Mouse (Mus musculus) T-helper 2 cell (primary cell): ENCODE results near the gene Fam166a.

Source experiments
- in situ Hi-C: fragments of 300-600 bp; cut with MboI, MseI; formaldehyde crosslinking; loops from one replicate; pipeline ENCODE4 v1.15.1; 2025; ENCODE audit warnings: high pct_unique_total_duplicates

The Fam166a gene

DNA sequence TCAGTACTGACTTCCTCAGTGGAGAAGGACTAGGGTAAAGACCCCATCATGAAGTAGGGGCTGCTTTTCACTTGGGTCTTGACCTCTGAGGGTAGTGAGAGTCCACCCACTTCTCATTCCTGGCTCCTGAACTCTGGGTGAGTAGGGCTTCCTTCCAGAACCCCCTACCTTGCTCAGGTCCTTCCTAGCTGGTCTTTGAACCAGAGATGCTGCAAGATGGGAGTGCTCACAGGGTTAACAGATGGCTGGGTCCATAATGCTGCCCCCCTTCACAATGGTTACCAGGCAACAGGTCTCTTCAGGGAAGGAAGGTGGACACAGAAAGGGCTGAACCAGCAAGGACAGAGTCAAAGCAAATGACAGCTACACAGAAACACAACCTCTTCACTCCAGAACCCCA lies at the start of gene Fam166a:
Gene Fam166a, plus strand, starts transcription at position 301 of the 400 bp plus-strand sequence.
- in situ Hi-C loops: no loop called here

DNA sequence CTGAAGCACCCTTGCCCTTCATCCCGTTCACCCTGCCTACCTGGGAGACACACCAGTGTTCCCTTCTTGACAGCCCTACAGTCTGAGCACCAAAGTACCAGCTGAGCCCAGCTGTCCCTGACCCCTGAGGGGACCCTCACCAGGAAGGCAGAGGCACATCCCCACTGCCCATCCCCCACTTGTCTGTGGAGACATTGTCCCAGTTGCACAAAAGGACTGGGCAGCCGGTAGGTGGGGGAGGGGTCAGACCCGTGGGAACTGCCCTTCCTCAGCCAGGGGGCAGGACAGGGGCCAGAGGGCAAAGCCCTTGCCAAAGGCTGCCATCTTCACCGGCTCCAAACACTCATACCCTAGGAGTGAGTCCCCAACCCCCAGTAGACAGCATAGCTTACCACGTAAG lies 48.8 kb upstream of the Fam166a start:
- in situ Hi-C loops: no loop called here

DNA sequence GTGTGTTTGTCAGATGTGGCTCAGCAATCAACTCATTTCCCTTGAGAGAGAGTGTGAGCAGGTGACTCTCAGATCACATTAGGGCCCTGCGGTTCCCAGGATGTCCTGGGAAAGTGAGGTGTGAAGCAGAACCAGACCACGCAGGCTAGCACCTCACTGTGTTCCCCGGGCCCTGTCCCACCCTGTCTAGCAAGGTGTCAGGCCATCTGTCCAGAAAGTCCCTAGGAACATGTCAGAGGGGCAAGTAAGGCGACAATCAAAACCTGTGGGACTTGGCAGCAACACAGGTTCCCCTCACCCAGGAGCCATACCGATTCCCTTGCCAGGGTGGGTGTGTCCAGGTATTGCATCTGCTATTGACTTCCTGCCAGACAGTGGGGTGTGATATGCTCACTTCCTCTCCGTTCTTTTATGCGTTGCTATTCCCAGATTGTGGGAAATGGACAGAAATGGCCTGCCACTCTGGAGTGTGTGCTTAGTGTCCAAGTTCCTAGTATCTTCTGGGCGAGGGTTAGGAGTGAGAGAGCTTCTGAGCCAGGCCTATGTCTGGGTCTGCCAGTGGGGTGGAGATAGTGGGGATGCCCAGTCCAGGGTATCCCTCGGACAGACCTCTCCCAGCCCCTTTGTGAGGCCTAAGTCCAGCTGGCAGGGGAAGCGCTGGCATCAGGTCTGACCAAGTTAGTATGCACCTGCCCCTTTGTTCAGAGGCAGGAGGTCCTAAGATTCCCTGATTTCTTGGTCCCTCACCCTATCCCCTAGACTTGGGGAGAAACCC lies 48.0 kb upstream of the Fam166a start:
- in situ Hi-C loops: no loop called here

DNA sequence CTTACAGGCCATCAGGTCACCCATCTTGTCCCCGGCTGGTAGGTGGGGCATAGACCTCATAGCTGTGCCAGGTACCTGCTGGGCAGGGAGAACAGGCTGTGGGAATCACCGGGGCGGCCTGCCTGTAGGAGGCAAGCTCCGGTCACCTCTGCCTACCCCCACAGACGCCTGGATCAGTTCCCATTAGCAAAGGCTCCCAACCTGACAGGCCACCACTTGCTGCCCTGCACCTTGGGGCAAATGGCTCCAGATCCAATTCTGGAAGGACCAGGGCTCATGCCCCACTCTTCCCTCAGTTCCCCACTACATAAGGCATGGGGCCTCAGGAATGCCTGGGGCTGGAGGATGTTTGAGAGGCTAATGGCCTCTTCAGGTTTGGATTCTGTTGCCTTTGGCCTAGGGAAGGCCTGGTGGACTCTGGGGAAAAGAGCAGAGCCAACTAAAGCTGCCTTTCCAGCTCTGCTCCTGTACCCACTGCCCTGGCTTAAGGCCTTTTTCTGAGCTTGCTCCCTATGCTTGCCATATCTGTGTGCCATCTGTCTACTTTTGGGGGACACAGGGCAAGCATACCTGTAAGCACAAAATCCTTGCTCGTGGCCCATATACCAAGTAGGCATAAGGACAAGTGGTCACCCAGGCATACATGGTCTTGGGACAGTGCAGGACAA lies 47.3 kb upstream of the Fam166a start:
- in situ Hi-C loops: no loop called here

DNA sequence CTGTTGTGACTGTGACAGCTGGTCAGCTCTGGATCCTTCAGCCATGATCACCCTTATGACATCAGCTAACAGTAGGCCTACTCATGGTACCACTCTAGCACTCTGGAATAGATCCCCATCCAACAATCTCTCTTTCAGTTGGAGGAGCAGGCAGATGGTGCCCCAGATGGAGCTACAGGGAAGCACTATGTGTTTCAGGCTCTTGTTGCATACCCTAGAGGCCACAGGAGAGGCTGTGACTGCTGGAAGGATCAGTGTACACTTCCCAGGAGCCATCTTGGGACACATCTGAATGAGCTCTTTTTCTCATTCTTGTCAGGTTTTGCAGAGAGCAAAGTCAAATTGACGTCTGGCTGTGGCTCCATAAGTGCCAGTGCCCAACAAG lies 46.8 kb upstream of the Fam166a start:
- in situ Hi-C loops: no loop called here

DNA sequence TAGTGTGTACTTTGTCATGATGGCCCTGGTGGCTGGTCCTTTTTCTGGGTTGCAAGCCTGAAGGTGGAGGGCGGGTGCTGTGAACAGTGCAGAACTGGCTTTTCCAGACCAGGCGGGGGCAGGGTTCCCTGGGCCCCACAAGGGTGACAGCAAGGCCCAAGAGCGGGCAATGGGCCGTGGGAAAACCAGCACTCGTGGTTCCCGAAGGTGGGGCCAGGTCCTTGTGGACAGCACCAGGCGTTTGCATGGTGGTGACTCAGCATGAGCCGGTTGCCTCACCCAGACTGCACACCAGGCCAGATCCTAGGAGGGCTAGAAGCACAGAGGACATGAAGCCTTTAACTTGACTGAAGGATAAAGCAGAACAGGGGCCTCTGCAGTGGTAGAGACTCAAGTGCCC lies 45.9 kb upstream of the Fam166a start:
- in situ Hi-C loops: no loop called here

DNA sequence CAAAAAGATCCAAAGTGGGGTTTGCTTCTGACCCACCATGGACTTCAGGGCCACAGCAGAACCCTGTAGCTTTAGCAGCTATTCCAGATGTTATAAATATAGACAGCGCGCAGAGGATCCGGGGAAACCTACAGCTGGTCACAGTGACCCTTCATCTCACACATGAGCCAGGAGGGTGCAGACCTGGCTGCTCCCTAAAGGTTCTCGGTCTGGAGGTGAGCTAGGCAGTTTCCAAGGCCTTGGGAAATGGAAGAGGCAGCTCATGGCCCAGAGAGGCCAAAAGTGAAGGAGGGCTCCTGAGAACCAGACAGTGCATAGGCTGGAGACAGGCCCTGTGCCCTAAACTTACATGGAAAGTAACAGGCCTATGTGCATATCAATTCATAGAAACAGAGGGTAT lies 44.7 kb upstream of the Fam166a start:
- in situ Hi-C loops: no loop called here

DNA sequence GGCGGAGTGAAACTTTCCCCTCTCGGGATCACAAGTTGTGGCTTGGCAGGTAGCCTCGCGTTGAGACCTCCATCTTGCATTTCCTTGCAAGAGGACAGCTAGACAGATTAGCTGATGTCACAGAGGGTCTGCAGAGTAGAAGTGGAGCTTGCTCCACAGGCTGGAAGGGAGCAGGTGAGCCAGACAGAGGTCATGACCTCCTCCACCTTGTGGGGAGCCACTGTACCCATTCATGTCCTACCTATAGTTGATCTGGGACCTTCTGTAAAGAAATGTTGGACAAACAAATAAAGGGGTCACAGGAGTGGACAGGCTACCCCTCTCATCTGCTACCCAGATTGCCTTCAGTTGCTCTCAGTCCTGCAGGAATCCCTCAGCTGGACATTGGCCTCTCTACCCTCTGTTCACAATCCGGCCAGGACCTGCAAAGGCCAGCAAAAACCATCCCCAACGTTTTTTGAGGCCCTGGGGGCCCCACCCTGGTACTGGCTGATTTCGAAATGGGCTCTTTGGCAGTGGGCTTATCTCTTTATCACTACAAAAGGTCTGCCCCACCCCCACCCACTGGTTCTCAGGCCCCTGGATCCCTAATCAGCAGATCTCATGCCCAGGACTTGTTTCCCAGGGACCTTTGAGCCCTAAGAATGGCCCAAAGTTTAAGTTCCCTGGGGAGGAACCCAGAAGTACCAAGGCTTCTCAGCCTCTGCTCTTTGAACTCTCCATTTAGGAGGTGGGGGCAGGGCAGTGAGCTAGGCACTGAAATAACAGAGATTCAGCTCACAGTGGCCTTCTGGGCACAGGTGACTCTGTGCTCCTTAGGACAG lies 43.5 kb upstream of the Fam166a start:
- in situ Hi-C loops: no loop called here

DNA sequence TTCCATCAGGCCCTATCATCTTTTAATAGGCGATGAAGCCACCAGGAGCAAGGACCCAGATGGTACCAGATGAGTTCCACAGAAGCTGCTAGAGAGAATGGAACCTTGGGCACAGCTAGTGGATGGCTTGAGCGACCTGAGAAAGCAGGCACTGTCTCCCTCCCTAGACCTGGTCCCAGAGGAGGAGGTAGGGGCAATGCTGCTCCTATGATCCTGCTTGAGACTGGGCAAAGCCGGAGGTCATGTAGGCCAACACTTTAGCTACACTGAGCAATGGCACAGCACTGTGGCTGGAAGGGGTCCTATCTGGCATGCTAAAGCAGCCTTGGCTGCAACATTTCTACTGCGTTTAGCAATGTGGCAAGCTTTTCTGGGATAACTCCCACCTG lies 42.9 kb upstream of the Fam166a start:
- in situ Hi-C loops: no loop called here

DNA sequence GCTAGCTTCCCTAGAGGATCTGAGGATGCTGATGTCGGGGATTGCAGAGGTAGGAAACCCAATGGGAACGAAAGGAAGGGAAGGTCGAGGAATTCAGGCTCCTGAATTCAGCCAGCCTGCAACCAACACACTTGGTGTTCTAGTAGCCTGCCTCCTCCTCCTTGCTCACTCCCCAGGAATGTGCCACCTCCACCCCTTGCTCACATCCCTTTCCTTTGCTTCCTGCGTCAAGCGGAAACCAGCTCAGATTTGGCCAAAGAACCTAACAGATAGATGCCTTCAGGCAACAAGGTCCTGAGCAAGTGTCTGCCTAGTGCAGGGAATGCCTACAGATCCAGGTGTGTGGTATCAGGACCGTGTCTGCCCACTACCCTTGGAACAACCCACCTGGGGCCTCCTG lies 42.0 kb upstream of the Fam166a start:
- in situ Hi-C loops: no loop called here

DNA sequence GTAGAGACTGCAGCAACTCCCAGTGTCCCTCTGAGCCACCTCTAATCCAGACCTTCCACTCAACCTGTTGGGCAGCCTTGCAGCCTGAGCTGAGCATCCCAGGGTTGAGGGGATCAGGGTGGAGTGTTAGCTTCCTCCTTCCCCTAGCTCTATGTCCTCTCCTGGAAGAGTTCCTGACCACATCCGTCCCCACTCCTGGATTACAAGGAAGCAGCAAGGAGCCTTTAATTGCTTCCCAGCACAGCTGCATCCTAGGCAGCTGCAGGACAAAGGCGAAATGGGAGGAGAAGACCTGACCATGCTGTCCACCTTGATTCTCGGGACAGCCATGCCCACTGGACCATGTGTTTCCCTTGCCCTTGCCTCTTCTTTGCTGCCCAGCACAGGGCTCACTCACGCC lies 41.5 kb upstream of the Fam166a start:
- in situ Hi-C loops: no loop called here

DNA sequence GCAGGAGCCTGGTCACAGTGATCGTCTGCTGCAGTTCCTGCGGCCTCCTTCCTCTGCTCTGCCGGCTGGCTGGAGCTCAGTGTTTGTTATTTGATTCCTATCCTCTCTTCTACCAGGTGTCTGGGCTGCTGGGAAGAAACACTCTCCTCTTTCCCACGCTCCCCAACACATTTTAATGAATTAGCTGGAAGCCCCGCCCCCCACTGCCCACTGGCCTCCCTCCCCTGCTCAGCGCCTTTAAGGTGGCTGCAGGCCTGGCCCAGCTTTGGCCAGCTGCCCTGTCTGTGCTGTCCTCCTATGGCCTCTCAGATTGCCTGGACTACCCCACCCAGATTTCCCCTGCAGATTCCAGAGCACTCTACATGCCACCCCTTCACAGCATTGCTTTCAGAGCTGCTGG lies 40.9 kb upstream of the Fam166a start:
- in situ Hi-C loops: no loop called here

DNA sequence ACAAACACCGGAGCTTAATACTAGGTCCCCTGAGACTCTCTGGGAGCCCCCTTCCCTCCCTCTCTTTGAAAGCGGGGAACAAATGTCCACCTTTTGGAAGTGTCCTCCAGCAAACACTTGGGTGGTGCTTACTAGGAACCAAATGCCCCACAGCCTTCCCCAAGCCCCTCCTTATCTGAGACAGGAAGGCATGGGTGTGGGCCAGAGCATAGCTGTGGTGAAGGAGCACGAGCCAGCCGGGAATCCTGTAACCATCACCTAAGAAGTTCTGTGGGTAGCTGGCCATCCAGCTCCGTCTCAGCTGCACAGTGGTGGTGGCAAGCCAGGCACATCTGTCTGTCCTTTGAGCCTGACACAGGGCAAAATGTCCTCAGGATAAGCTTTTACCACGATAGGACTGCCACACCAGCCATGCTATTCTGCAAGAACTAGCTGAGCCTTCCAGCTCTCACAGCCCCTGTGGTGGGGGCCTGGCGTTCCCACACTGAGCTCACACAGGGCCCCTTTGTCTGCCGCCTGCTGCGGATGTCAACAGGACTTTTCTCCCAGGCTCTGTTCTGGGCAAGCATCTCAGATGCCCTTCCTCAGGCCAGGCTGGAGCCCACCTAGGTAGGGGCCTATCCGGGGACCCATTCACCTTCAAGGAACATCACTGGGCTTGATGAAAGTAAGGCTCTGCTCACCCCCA lies 40.1 kb upstream of the Fam166a start:
- in situ Hi-C loops: no loop called here

DNA sequence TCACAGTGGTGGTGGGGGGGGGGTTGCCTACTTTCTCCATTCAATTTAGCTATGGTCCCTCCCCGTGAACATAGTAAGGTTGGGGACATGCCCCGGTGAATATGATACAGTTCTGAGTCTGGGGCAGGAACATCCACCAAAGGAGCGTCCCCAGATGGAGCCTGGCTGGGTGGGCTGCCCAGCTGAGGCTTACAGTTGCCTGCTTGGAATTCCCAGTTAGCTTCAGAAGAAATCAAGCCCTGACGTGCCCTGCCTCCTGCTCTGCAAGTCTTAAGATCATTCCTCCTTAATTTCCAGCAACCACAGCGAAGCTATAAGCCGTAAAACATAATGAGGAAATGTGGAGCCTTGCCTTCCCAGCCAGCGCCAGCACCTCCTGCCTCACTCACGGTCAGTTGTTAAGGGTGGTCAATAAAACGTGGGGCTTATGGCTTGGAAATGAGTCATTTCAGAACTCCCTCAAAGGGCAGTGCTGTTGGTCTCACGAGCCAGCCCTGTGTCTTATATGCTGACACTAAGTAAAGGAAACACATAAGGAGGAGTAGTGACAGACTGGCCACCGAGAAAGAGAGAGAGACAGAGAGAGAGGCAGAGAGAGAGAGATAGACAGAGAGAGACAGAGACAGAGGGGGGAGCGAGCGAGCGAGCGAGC lies 38.9 kb upstream of the Fam166a start:
- in situ Hi-C loops: no loop called here

DNA sequence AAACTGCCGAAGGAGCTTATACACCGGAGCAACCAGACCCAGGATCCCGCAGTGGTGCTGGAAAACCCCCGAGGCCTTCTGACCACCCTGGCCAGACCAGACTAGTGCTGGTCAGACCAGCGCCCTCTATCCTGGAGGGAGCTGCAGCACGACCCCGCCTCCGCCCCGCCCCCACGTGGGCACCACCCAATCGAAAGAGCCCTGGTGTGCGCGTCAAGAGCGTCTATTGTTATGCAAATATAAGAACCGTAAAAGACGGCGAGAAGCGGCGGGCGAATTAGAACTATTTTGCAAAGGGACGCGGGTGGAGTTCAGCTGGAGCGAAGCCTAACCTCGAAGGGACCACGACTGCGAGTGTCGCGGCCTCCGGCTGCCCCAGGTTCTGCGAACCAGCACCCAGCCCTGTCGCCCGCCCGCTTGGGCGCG lies 38.1 kb upstream of the Fam166a start, which contains the start of gene Nrarp:
Gene Nrarp, plus strand, starts transcription at position 281 of the 426 bp plus-strand sequence.
- in situ Hi-C loops: no loop called here

DNA sequence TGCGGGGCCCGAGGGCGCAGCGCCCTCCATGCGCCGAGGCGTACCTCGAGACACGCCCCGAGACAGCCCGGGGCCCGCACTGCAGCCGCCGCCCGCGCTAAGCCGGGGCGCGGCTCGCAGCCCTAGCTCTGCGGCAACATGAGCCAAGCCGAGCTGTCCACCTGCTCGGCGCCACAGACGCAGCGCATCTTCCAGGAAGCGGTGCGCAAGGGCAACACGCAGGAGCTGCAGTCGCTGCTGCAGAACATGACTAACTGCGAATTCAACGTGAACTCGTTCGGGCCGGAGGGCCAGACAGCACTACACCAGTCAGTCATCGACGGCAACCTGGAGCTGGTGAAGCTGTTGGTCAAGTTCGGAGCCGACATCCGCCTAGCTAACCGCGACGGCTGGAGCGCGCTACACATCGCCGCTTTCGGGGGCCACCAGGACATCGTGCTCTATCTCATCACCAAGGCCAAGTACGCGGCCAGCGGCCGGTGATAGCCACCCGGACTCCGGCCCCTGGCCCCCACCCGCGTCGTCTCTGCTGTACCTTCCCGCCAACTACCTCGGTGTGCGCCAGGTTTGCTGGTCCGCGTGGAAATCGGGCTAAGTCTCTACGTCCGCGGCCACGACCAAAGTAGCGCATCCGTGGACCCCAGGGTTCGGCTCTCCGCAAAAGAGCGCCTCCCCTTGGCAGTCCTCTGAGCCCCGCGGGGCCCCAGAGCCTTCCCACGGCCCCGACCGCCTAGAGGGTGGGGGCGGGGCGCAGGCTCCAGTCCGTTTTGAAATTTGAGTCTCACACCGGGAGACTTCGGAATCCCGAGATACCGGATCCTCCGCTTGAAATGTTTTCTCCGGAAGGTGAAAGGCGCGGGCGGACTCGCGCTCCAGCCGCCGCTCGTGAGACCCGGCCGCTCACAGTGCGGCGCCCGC lies 37.3 kb upstream of the Fam166a start:
- in situ Hi-C loops: no loop called here

DNA sequence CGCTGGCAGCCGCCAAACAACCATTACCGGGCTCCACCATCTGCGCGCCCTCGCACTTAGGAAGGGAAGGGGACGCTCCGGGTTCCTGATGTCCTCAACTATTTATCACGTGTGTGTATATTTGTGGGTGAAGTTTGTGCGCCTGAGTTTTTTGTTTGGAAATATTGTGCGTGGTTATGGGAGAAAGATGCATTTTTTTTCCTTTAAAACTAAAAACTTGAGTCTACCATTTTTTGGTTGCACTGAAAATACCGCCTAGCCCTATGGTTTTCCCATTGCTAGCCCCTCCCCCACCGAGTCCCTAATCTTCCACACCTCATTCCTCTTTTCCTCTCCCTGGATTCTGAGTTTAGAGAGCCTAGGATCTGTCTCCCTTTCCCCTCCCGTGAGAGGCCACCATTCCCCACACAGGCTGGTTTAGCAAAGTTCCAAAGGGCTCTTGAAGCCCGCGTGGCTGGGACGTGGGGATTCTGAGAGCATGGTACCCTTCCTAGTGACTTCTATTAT lies 36.6 kb upstream of the Fam166a start:
- in situ Hi-C loops: no loop called here

DNA sequence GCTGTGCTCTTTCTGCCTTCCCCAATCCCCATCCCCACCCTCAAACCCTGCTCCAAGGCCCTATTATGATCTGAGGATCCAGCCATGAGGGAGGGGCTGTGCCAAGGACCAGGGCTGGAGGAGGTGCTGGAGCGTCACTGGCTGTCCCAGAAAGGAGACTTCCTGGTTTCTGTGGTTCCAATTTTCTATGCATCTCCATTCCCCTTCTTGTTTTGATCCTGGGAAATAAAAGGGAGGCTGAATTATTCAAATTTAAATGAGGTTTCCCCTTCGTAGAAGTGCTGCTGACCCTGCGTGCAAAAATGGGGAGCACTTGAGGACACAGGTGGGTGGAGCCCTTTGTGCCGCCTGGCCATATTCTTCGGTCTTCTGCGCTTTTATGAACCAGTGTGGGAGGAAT lies 35.9 kb upstream of the Fam166a start:
- in situ Hi-C loops: no loop called here

DNA sequence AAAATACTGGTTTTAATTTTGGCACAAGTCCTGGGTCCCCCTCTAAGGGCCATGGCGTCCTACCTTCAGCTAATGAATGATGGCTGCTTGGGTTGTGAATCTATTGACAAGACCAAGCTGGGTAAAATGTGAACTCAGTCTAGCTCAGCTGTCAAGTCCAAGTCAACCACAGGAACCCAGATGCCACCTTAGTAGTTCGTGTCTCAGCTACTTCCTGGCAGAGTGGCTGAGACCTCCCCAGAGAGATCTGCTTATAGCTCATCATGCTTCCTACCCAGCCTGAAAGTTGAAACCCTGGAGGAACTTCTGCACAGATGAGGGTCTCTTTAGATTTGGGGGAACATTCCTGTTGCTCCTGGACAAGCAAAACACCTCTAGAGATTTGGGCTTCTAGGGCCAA lies 35.2 kb upstream of the Fam166a start:
- in situ Hi-C loops: no loop called here

DNA sequence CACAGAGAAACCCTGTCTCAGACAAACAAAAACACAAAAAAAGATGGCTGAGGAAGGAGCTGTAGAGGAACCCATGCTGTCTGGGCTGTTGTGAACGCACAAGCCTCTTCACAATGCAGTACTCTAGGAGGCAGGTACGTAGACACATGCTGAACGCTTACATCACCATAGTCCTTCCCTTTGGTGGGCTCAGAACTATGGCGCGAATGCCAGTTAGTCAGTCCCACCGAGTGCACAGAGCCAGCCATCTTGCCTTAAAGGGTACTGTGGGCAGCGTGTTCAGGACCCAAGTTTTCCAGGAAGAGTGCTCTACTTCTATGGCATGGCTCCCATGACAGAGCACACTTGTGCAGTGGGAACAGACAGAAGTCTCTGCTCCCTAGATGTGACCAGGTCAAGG lies 34.0 kb upstream of the Fam166a start:
- in situ Hi-C loops: no loop called here
